ENCODE assay signal across 9 mouse cellular contexts in genomic region chr13:11763104-11763503, GRCm38 (mm10).
A peak's percentile ranks its signal among the peaks of the same experiment; 100 is the strongest.
DNase-seq lines count a peak whose midpoint lies in the region; ATAC-seq and TF ChIP-seq lines count a peak whose summit lies in the region.
"Had no signal": no experiment of that assay in that cellular context is flagged by ENCODE, and none has a peak within 500 bp of the region (broad histone marks: within the 10 kb centered on the region; RNA-seq: fewer than 3 reads in every experiment).

No protein-coding gene starts in this region.

- H3K4me2 ChIP-seq in forebrain, embryonic 13.5 days, result no peak overlapping the region
- H3K4me2 ChIP-seq: limb, embryonic 15.5 days had no signal

- TF ChIP-seq POLR2A in brain, embryonic 14.5 days (IDR thresholded peaks at IDR 0.05; ENCODE audit: borderline replicate concordance, extremely low read depth, insufficient read depth, insufficient read length, poor library complexity, severe bottlenecking), result no peak
- TF ChIP-seq POLR2A in thymus, adult 2 months (IDR thresholded peaks at IDR 0.05; ENCODE audit: control insufficient read depth, extremely low read depth, insufficient read depth, low read length, poor library complexity), result no peak

- H3K36me3 ChIP-seq in G1E (replicated peaks), result no peaks in the 10 kb centered on the region
- H3K36me3 ChIP-seq in forebrain, embryonic 13.5 days (ENCODE audit: poor library complexity, severe bottlenecking), result no peaks in the 10 kb centered on the region
- H3K36me3 ChIP-seq in thymus, adult 2 months (ENCODE audit: control insufficient read depth, insufficient read depth, low read length), result no peaks in the 10 kb centered on the region
- H3K36me3 ChIP-seq: limb, embryonic 15.5 days had no signal

- no peaks in the 10 kb centered on the region for H3K4me1 ChIP-seq in G1E (ENCODE audit: insufficient read depth, low read depth, low read length)
- H3K4me1 ChIP-seq in forebrain, embryonic 13.5 days, result peaks cover 2% of the 10 kb centered on the region
- H3K4me1 ChIP-seq in thymus, adult 2 months (replicated peaks; ENCODE audit: control insufficient read depth, insufficient read depth, low read length), result no peaks in the 10 kb centered on the region
- H3K4me1 ChIP-seq: limb, embryonic 15.5 days had no signal

- H3K27ac ChIP-seq in forebrain, embryonic 13.5 days, result no peak overlapping the region
- H3K27ac ChIP-seq in thymus, adult 2 months (ENCODE audit: control insufficient read depth, insufficient read depth, low read length), result no peak overlapping the region
- H3K27ac ChIP-seq: limb, embryonic 15.5 days had no signal

- peaks cover 12% of the 10 kb centered on the region for H3K27me3 ChIP-seq in G1E (ENCODE audit: insufficient read depth, low read length)
- no peaks in the 10 kb centered on the region for H3K27me3 ChIP-seq in forebrain, embryonic 13.5 days
- H3K27me3 ChIP-seq in thymus, adult 2 months (ENCODE audit: control insufficient read depth, insufficient read depth, low read length), result no peaks in the 10 kb centered on the region
- H3K27me3 ChIP-seq: limb, embryonic 15.5 days had no signal

- ATAC-seq in G1E (ENCODE audit: extremely low read depth, insufficient number of reproducible peaks, low FRiP score, poor library complexity, severe bottlenecking), result no peak
- ATAC-seq in forebrain, embryonic 13.5 days, result peak; percentile 65

- 0 out of 2 replicates have a peak, but pooled peaks cover 3% of the 10 kb centered on the region for H3K9me3 ChIP-seq in G1E (replicated peaks)
- H3K9me3 ChIP-seq in forebrain, embryonic 13.5 days (replicated peaks), result no peaks in the 10 kb centered on the region
- H3K9me3 ChIP-seq: limb, embryonic 15.5 days had no signal

- no peak overlapping the region for H3K4me3 ChIP-seq in G1E (ENCODE audit: low read depth, low read length)
- H3K4me3 ChIP-seq in forebrain, embryonic 13.5 days, result no peak overlapping the region
- no peak overlapping the region for H3K4me3 ChIP-seq in thymus, adult 2 months (ENCODE audit: control insufficient read depth, insufficient read depth, low read length)
- H3K4me3 ChIP-seq: limb, embryonic 15.5 days had no signal

- WGBS in forebrain, embryonic 13.5 days, result 84% methylated on average over 3 of the region's 3 CpGs
- 90% methylated on average over 3 of the region's 3 CpGs for WGBS in thymus, adult 2 months

- DNase-seq in layer of hippocampus, adult 11-12 months (ENCODE audit: low spot score), result peak; percentile 65
- no peak for DNase-seq in layer of hippocampus, adult 9-11 months
- peak; percentile 2 for DNase-seq in G1E (ENCODE audit: low spot score)
- peak; percentile 74 for DNase-seq in brain, embryonic 14.5 days (ENCODE audit: low read depth)
- DNase-seq in lung, postnatal 10 days, result peak; percentile 53
- no peak for DNase-seq in urinary bladder, postnatal 25 days (ENCODE audit: low spot score)
- DNase-seq in thymus, adult 2 months, result no peak

- no peak overlapping the region for H3K9ac ChIP-seq in forebrain, embryonic 13.5 days
- H3K9ac ChIP-seq: limb, embryonic 15.5 days had no signal

- no peak for TF ChIP-seq CTCF in G1E (IDR thresholded peaks at IDR 0.05; ENCODE audit: low read depth, low read length)
- peak; percentile 63 for TF ChIP-seq CTCF in brain, embryonic 14.5 days (IDR thresholded peaks at IDR 0.05; ENCODE audit: borderline replicate concordance, extremely low read depth, insufficient read depth, insufficient read length)
- no peak for TF ChIP-seq CTCF in thymus, adult 2 months (IDR thresholded peaks at IDR 0.05; ENCODE audit: borderline replicate concordance, control insufficient read depth, extremely low read depth, insufficient read depth, low read length, poor library complexity)

Comparison
In these comparisons a context has a peak if more than half of its experiments do, and no peak if none do; other contexts are left out.
1. DNase-seq: peak in layer of hippocampus, adult 11-12 months (single experiment), G1E (single experiment), brain, embryonic 14.5 days (single experiment) and lung, postnatal 10 days (single experiment); none in layer of hippocampus, adult 9-11 months (single experiment), urinary bladder, postnatal 25 days (single experiment) and thymus, adult 2 months (single experiment).